Comparison of ENCODE assay signal across 15 mouse cellular contexts in the genomic region with DNA sequence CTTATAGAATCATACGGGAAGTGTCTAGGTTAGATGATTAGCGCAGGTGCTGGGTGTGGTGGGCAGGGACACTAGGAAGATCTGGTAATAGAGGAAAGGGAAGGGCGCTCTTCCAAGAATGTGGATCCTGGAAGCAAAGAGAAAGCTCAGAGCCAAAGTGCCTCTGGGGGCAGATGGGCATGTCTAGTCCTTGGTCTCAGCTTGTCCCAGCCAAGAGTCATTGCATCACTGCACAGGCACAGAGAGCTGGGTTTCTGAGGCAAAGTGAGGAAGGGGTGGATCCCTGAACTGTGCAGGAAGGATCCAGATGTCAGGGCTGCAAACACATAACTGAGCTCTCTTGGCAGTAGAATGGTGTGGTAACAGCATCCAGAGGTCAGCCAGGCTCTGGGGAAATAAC. TPM values are rescaled to one million over a fixed set of nuclear protein-coding genes. Genes with fewer than 3 reads are reported as not detected.
DNase-seq lines count a peak whose midpoint lies in the region; ATAC-seq and TF ChIP-seq lines count a peak whose summit lies in the region.
"Had no signal": no experiment of that assay in that cellular context is flagged by ENCODE, and none has a peak within 500 bp of the region (broad histone marks: within the 10 kb centered on the region; RNA-seq: fewer than 3 reads in every experiment).

No protein-coding gene starts in this region.

- no peak overlapping the region for H3K4me3 ChIP-seq in kidney, embryonic 15.5 days (replicated peaks)
- no peak overlapping the region for H3K4me3 ChIP-seq in brown adipose tissue, adult 24 weeks (ENCODE audit: insufficient read depth, low read depth, low read length)
- H3K4me3 ChIP-seq in left cerebral cortex, adult 2 months: no peak overlapping the region
- no peak overlapping the region for H3K4me3 ChIP-seq in forebrain, embryonic 15.5 days
- H3K4me3 ChIP-seq: embryonic facial prominence, embryonic 12.5 days; midbrain, embryonic 12.5 days; neural tube, embryonic 13.5 days had no signal

- H3K4me1 ChIP-seq in kidney, embryonic 15.5 days: no peaks in the 10 kb centered on the region
- H3K4me1 ChIP-seq in brown adipose tissue, adult 24 weeks (ENCODE audit: control insufficient read depth, insufficient read depth, insufficient read length, low read length): peaks cover 13% of the 10 kb centered on the region
- no peaks in the 10 kb centered on the region for H3K4me1 ChIP-seq in forebrain, embryonic 15.5 days
- H3K4me1 ChIP-seq: embryonic facial prominence, embryonic 12.5 days; midbrain, embryonic 12.5 days; neural tube, embryonic 13.5 days had no signal

- no peaks in the 10 kb centered on the region for H3K36me3 ChIP-seq in kidney, embryonic 15.5 days
- no peaks in the 10 kb centered on the region for H3K36me3 ChIP-seq in forebrain, embryonic 15.5 days
- H3K36me3 ChIP-seq: embryonic facial prominence, embryonic 12.5 days; midbrain, embryonic 12.5 days; neural tube, embryonic 13.5 days had no signal

- H3K27me3 ChIP-seq in kidney, embryonic 15.5 days: no peaks in the 10 kb centered on the region
- no peaks in the 10 kb centered on the region for H3K27me3 ChIP-seq in forebrain, embryonic 15.5 days
- H3K27me3 ChIP-seq: embryonic facial prominence, embryonic 12.5 days; midbrain, embryonic 12.5 days; neural tube, embryonic 13.5 days had no signal

- no peak overlapping the region for H3K4me2 ChIP-seq in kidney, embryonic 15.5 days
- H3K4me2 ChIP-seq in forebrain, embryonic 15.5 days (replicated peaks): no peak overlapping the region
- H3K4me2 ChIP-seq: embryonic facial prominence, embryonic 12.5 days; midbrain, embryonic 12.5 days; neural tube, embryonic 13.5 days had no signal

- H3K27ac ChIP-seq in kidney, embryonic 15.5 days: no peak overlapping the region
- H3K27ac ChIP-seq in brown adipose tissue, adult 24 weeks (replicated peaks; ENCODE audit: low read depth, low read length): peak overlapping the region; percentile 50; the same call in 1 of the 2 replicates
- H3K27ac ChIP-seq in left cerebral cortex, adult 2 months: no peak overlapping the region
- H3K27ac ChIP-seq in forebrain, embryonic 15.5 days (replicated peaks): no peak overlapping the region
- H3K27ac ChIP-seq: embryonic facial prominence, embryonic 12.5 days; midbrain, embryonic 12.5 days; neural tube, embryonic 13.5 days had no signal

- TF ChIP-seq CTCF in left cerebral cortex, adult 2 months (IDR thresholded peaks at IDR 0.05): no peak

- no peaks in the 10 kb centered on the region for H3K9me3 ChIP-seq in kidney, embryonic 15.5 days (replicated peaks)
- H3K9me3 ChIP-seq in forebrain, embryonic 15.5 days: no peaks in the 10 kb centered on the region
- H3K9me3 ChIP-seq: embryonic facial prominence, embryonic 12.5 days; midbrain, embryonic 12.5 days; neural tube, embryonic 13.5 days had no signal

- WGBS in kidney, embryonic 15.5 days: 93% methylated on average over 3 of the region's 3 CpGs
- WGBS in forebrain, embryonic 15.5 days: 100% methylated on average over 3 of the region's 3 CpGs

- H3K9ac ChIP-seq in kidney, embryonic 15.5 days: no peak overlapping the region
- no peak overlapping the region for H3K9ac ChIP-seq in forebrain, embryonic 15.5 days (replicated peaks)
- H3K9ac ChIP-seq: embryonic facial prominence, embryonic 12.5 days; forebrain, postnatal 0 days; midbrain, embryonic 12.5 days; neural tube, embryonic 13.5 days had no signal

- no peak for ATAC-seq in kidney, embryonic 15.5 days (replicated peaks; ENCODE audit: low FRiP score)
- ATAC-seq in forebrain, embryonic 15.5 days (replicated peaks): no peak
- ATAC-seq: forebrain, postnatal 0 days had no signal

- DNase-seq in adrenal gland, postnatal 14 days: peak; percentile 26
- DNase-seq in adrenal gland, adult 18-20 months (ENCODE audit: low spot score in 2 of 2): no peak
- DNase-seq in kidney, postnatal 10 days: peak; percentile 11
- DNase-seq in heart, postnatal 4 days: peak; percentile 7
- DNase-seq in left cerebral cortex, adult 2 months (ENCODE audit: extremely low spot score in 1 of 2, low spot score in 2 of 2): no peak
- DNase-seq: B cell, adult 2 months; cerebellum, adult 8-10 months; forebrain, postnatal 0 days; right cerebral cortex, postnatal 4 days had no signal

- intact Hi-C loops in left cerebral cortex, adult 2 months (cut with DNase I): no loop called here

RNA-seq across cellular contexts. Expression of a gene that starts 40.8 kb away (rescaled TPM):
- total RNA-seq in adrenal gland, postnatal 14 days (2021): 20.2 and 20.8 TPM in 2 replicates
- total RNA-seq in adrenal gland, adult 18-20 months (2021): 10 to 100 TPM; 17.9 TPM
- polyA plus RNA-seq in kidney, embryonic 15.5 days (2015; fragmentation: Nextera tagmentation; extraction: Ambion mirVana): 97.0 and 106 TPM in 2 replicates
- 11.0 and 18.8 TPM in 2 replicates for polyA plus RNA-seq in brown adipose tissue, adult 24 weeks (2012; ENCODE audit: insufficient read depth, insufficient read length, missing spikeins)
- 10 to 100 TPM; 19.1 to 21.5 TPM for total RNA-seq in heart, postnatal 4 days (2021)
- total RNA-seq in left cerebral cortex, adult 2 months (2021): 10 to 100 TPM; 11.7 to 12.0 TPM
- polyA plus RNA-seq in forebrain, embryonic 15.5 days (2015; fragmentation: Nextera tagmentation; extraction: Ambion mirVana): 62.4 and 72.9 TPM in 2 replicates

RNA-seq across cellular contexts. Expression of a gene that starts 49.2 kb away (rescaled TPM):
- total RNA-seq in adrenal gland, postnatal 14 days (2021): 28.3 and 29.4 TPM in 2 replicates
- 10 to 100 TPM; 29.7 to 30.4 TPM for total RNA-seq in adrenal gland, adult 18-20 months (2021)
- 21.9 and 23.5 TPM in 2 replicates for polyA plus RNA-seq in kidney, embryonic 15.5 days (2015; fragmentation: Nextera tagmentation; extraction: Ambion mirVana)
- 14.9 and 18.0 TPM in 2 replicates for polyA plus RNA-seq in brown adipose tissue, adult 24 weeks (2012; ENCODE audit: insufficient read depth, insufficient read length, missing spikeins)
- total RNA-seq in heart, postnatal 4 days (2021): 10 to 100 TPM; 19.9 to 21.3 TPM
- total RNA-seq in left cerebral cortex, adult 2 months (2021): 10 to 100 TPM; 29.0 to 30.0 TPM
- polyA plus RNA-seq in forebrain, embryonic 15.5 days (2015; fragmentation: Nextera tagmentation; extraction: Ambion mirVana): 20.7 and 21.2 TPM in 2 replicates

Comparison
In these comparisons a context has a peak if more than half of its experiments do, and no peak if none do; other contexts are left out.
1. DNase-seq: peak in adrenal gland, postnatal 14 days (single experiment), kidney, postnatal 10 days (single experiment) and heart, postnatal 4 days (single experiment); none in adrenal gland, adult 18-20 months (0 of 2) and left cerebral cortex, adult 2 months (0 of 2).